Mouse (Mus musculus) liver, postnatal 0 days (tissue): ENCODE results near the gene Gm49416. TPM values are rescaled to one million over a fixed set of nuclear protein-coding genes. Genes with fewer than 3 reads are reported as not detected.

Experiments used
- ATAC-seq: fragments of 200-750 bp; cut with Nextera tagmentation; 2 replicates; pipeline ENCODE4 v1.8.0; 2017; ENCODE audit warnings: mild to moderate bottlenecking, moderate library complexity
- DNase-seq: peaks from one replicate; pipeline ENCODE4 v3.0.0-alpha.2; 2016
- H3K27ac ChIP-seq: fragments of 300-500 bp; sonication (generic); 2 replicates; pipeline ENCODE4 v1.5.1; 2014; ENCODE audit warnings: antibody characterized with exemption, moderate library complexity, mild to moderate bottlenecking, low read depth
- H3K27me3 ChIP-seq: fragments of 300-500 bp; sonication (generic); 2 replicates; pipeline ENCODE4 v1.6.1; 2014; ENCODE audit warnings: low read length, control low read depth, mixed read lengths; ENCODE audit not compliant: insufficient read depth
- H3K36me3 ChIP-seq: fragments of 300-500 bp; sonication (generic); replicated peaks from 2 replicates; pipeline ENCODE4 v1.6.1; 2014; ENCODE audit warnings: mild to moderate bottlenecking, control low read depth, low read length, moderate library complexity, mixed read lengths; ENCODE audit not compliant: insufficient read depth
- H3K4me1 ChIP-seq: fragments of 300-500 bp; sonication (generic); 2 replicates; pipeline ENCODE4 v1.6.1; 2014; ENCODE audit warnings: antibody characterized with exemption, mild to moderate bottlenecking, control low read depth; ENCODE audit not compliant: insufficient read depth
- H3K4me2 ChIP-seq: fragments of 300-500 bp; sonication (generic); 2 replicates; pipeline ENCODE4 v1.6.1; 2014; ENCODE audit warnings: low read depth, mild to moderate bottlenecking, low read length, moderate library complexity, mixed read lengths
- H3K4me3 ChIP-seq: fragments of 300-500 bp; sonication (generic); 2 replicates; pipeline ENCODE4 v1.5.1; 2014; ENCODE audit warnings: low read depth, low read length
- H3K9ac ChIP-seq: fragments of 300-500 bp; sonication (generic); replicated peaks from 2 replicates; pipeline ENCODE4 v1.6.1; 2014; ENCODE audit warnings: mild to moderate bottlenecking, moderate library complexity
- H3K9me3 ChIP-seq: fragments of 300-500 bp; sonication (generic); 2 replicates; pipeline ENCODE4 v1.6.1; 2016; ENCODE audit warnings: mild to moderate bottlenecking, control low read depth, low read length, mixed read lengths
- CTCF ChIP-seq: sonication (generic); IDR thresholded peaks from 2 replicates; pipeline ENCODE4 v1.5.1; 2016; ENCODE audit warnings: antibody characterized with exemption, low read depth
- EP300 ChIP-seq: IDR thresholded peaks from 2 replicates; pipeline ENCODE4 v1.6.1; 2016; ENCODE audit warnings: antibody characterized with exemption, low read depth, mild to moderate bottlenecking
- WGBS: fragments of 180-500 bp; shearing (Covaris S2); extraction: QIAGEN DNeasy Blood & Tissue Kit; methylation state at CpG from one replicate; pipeline ENCODE4 v1.1.7; 2014; ENCODE audit not compliant: insufficient replicate concordance; 5-methylcytosine and 5-hydroxymethylcytosine counted together
- polyA plus RNA-seq: library from polyadenylated mRNA; unstranded; fragments of >200 nt; fragmentation: Nextera tagmentation; extraction: Ambion mirVana; gene quantifications from 2 replicates; pipeline ENCODE4 v1.2.1, GENCODE M21; 2015

The Gm49416 gene
- polyA plus RNA-seq, 1 experiment from 2014 or later = not detected

GRCm38 (mm10) chr19:8919000-8919399 lies 30.3 kb downstream of the Gm49416 start:
- TF ChIP-seq EP300 (no peak), CTCF (no peak)
- H3K4me3 ChIP-seq = no peak overlapping the region
- DNase-seq (no peak), ATAC-seq (no peak)
- no peaks in the 10 kb centered on the region for H3K27me3 ChIP-seq
- no peak overlapping the region for H3K9ac ChIP-seq
- no peak overlapping the region for H3K4me2 ChIP-seq
- WGBS = 77% methylated on average over 3 of the region's 3 CpGs
- no peaks in the 10 kb centered on the region for H3K9me3 ChIP-seq
- peaks cover 32% of the 10 kb centered on the region for H3K36me3 ChIP-seq
- H3K27ac ChIP-seq = no peak overlapping the region
- H3K4me1 ChIP-seq = peaks cover 13% of the 10 kb centered on the region

- peak overlapping the region; percentile 79 for H3K4me3 ChIP-seq
- H3K9ac ChIP-seq = peak overlapping the region; percentile 75
- peak overlapping the region; percentile 90 for H3K27ac ChIP-seq
- H3K4me2 ChIP-seq = peak overlapping the region; percentile 94
- H3K36me3 ChIP-seq = peaks cover 25% of the 10 kb centered on the region
- DNase-seq (no peak), ATAC-seq (no peak)
- TF ChIP-seq CTCF = no peak
- TF ChIP-seq EP300 = no peak
- no peaks in the 10 kb centered on the region for H3K27me3 ChIP-seq
- WGBS = 62% methylated on average over 6 of the region's 6 CpGs
- peaks cover 13% of the 10 kb centered on the region for H3K4me1 ChIP-seq
- H3K9me3 ChIP-seq = no peaks in the 10 kb centered on the region
These were observed 31.0 kb downstream of the Gm49416 start for GRCm38 (mm10) chr19:8919684-8920072.

GRCm38 (mm10) chr19:8920073-8920736 lies 31.5 kb downstream of the Gm49416 start, which contains the start of gene B3gat3:
TSS of gene B3gat3 (plus strand) at chr19:8920374.
- DNase-seq = peak; percentile 95
- peak; percentile 95 for ATAC-seq
- Histone ChIP-seq H3K4me1 (peaks cover 13% of the 10 kb centered on the region), H3K4me3 (peak within 1 kb of the TSS; percentile 79), H3K4me2 (peak within 1 kb of the TSS; percentile 94), H3K9me3 (no peaks in the 10 kb centered on the region), H3K27me3 (no peaks in the 10 kb centered on the region), H3K27ac (peak within 1 kb of the TSS; percentile 90), H3K36me3 (peaks cover 21% of the 10 kb centered on the region), H3K9ac (peak within 1 kb of the TSS; percentile 75)
- WGBS = under 1% methylated on average over 48 of the region's 50 CpGs
- TF ChIP-seq EP300 (0 out of 2 replicates have a peak, but pooled peaks have one; percentile 29), CTCF (no peak)

GRCm38 (mm10) chr19:8920836-8921291 lies 32.1 kb downstream of the Gm49416 start:
- Histone ChIP-seq H3K4me1 (peaks cover 13% of the 10 kb centered on the region), H3K36me3 (peaks cover 21% of the 10 kb centered on the region), H3K27me3 (no peaks in the 10 kb centered on the region), H3K27ac (peak overlapping the region; percentile 90), H3K4me3 (peak overlapping the region; percentile 79), H3K9ac (peak overlapping the region; percentile 75), H3K4me2 (peak overlapping the region; percentile 94), H3K9me3 (no peaks in the 10 kb centered on the region)
- TF ChIP-seq EP300 (no peak), CTCF (no peak)
- peak; percentile 56 for DNase-seq
- 2% methylated on average over 6 of the region's 6 CpGs for WGBS
- ATAC-seq = peak; percentile 37

GRCm38 (mm10) chr19:8921741-8922140 lies 33.0 kb downstream of the Gm49416 start:
- Histone ChIP-seq H3K27ac (peak overlapping the region; percentile 90), H3K36me3 (peaks cover 23% of the 10 kb centered on the region), H3K4me3 (peak overlapping the region; percentile 79), H3K4me1 (peaks cover 15% of the 10 kb centered on the region), H3K27me3 (no peaks in the 10 kb centered on the region), H3K9ac (peak overlapping the region; percentile 75), H3K4me2 (peak overlapping the region; percentile 94), H3K9me3 (no peaks in the 10 kb centered on the region)
- TF ChIP-seq CTCF (no peak), EP300 (no peak)
- WGBS = 61% methylated on average over 9 of the region's 9 CpGs
- DNase-seq (peak; percentile 31), ATAC-seq (no peak)

GRCm38 (mm10) chr19:8926766-8927165 lies 38.0 kb downstream of the Gm49416 start:
- Histone ChIP-seq H3K4me2 (no peak overlapping the region), H3K9me3 (no peaks in the 10 kb centered on the region), H3K9ac (no peak overlapping the region), H3K27me3 (no peaks in the 10 kb centered on the region), H3K36me3 (peaks cover 33% of the 10 kb centered on the region), H3K4me1 (peaks cover 30% of the 10 kb centered on the region), H3K27ac (no peak overlapping the region), H3K4me3 (no peak overlapping the region)
- DNase-seq = no peak
- ATAC-seq = no peak
- 52% methylated on average over 2 of the region's 2 CpGs for WGBS
- TF ChIP-seq CTCF (no peak), EP300 (no peak)
